Comparison of ENCODE assay signal across 8 mouse cellular contexts in genomic region chr5:32934654-32935053, GRCm38 (mm10).
A peak's percentile ranks its signal among the peaks of the same experiment; 100 is the strongest.
DNase-seq lines count a peak whose midpoint lies in the region; ATAC-seq and TF ChIP-seq lines count a peak whose summit lies in the region.
"Had no signal": no experiment of that assay in that cellular context is flagged by ENCODE, and none has a peak within 500 bp of the region (broad histone marks: within the 10 kb centered on the region; RNA-seq: fewer than 3 reads in every experiment).

No protein-coding gene starts in this region.

- H3K4me2 ChIP-seq in kidney, postnatal 0 days (ENCODE audit: low read length): no peak overlapping the region
- no peak overlapping the region for H3K4me2 ChIP-seq in liver, postnatal 0 days (ENCODE audit: low read depth, low read length)
- H3K4me2 ChIP-seq: heart, embryonic 11.5 days had no signal

- no peak overlapping the region for H3K27ac ChIP-seq in kidney, postnatal 0 days
- no peak overlapping the region for H3K27ac ChIP-seq in MEL (ENCODE audit: control insufficient read depth, low read depth, low read length)
- H3K27ac ChIP-seq in liver, postnatal 0 days (ENCODE audit: low read depth): no peak overlapping the region

- no peaks in the 10 kb centered on the region for H3K9me3 ChIP-seq in kidney, postnatal 0 days (replicated peaks; ENCODE audit: low read length)
- no peaks in the 10 kb centered on the region for H3K9me3 ChIP-seq in MEL (replicated peaks; ENCODE audit: insufficient read depth, low read length)
- no peaks in the 10 kb centered on the region for H3K9me3 ChIP-seq in liver, postnatal 0 days (ENCODE audit: low read length)

- no peak for ATAC-seq in kidney, postnatal 0 days (replicated peaks; ENCODE audit: low FRiP score, low read depth)
- ATAC-seq in liver, postnatal 0 days: no peak

- H3K4me3 ChIP-seq in kidney, postnatal 0 days (replicated peaks; ENCODE audit: low read depth, low read length): no peak overlapping the region
- H3K4me3 ChIP-seq in MEL (ENCODE audit: control insufficient read depth in 1 of 2, insufficient read depth in 1 of 2, low read depth in 2 of 2, low read length in 2 of 2): no peak overlapping the region
- no peak overlapping the region for H3K4me3 ChIP-seq in liver, postnatal 0 days (ENCODE audit: low read depth, low read length)

- peaks cover 35% of the 10 kb centered on the region for H3K36me3 ChIP-seq in kidney, postnatal 0 days (ENCODE audit: insufficient read depth, low read length)
- H3K36me3 ChIP-seq in MEL (ENCODE audit: control insufficient read depth in 1 of 2, insufficient read depth in 2 of 2, low read length in 2 of 2): peaks cover 2 to 7% of the 10 kb centered on the region in 2 experiments; a peak in 3 of 4 replicates
- peaks cover 49% of the 10 kb centered on the region for H3K36me3 ChIP-seq in liver, postnatal 0 days (replicated peaks; ENCODE audit: insufficient read depth, low read length)

- whole genome bisulfite sequencing in kidney, postnatal 0 days: 69% methylated on average over 2 of the region's 2 CpGs
- 65% methylated on average over 2 of the region's 2 CpGs for WGBS in liver, postnatal 0 days (ENCODE audit: insufficient replicate concordance)

- H3K4me1 ChIP-seq in kidney, postnatal 0 days (replicated peaks; ENCODE audit: insufficient read depth, low read length): no peaks in the 10 kb centered on the region
- peaks cover 0 to 5% of the 10 kb centered on the region in 2 experiments; a peak in 2 of 4 replicates for H3K4me1 ChIP-seq in MEL (ENCODE audit: control insufficient read depth in 1 of 2, insufficient read depth in 2 of 2, low read length in 2 of 2)
- no peaks in the 10 kb centered on the region for H3K4me1 ChIP-seq in liver, postnatal 0 days (ENCODE audit: insufficient read depth)

- TF ChIP-seq CTCF in kidney, postnatal 0 days (IDR thresholded peaks at IDR 0.05; ENCODE audit: low read depth): peak; percentile 59
- peak; percentile 59 to 86 (median 77) for TF ChIP-seq CTCF in MEL (IDR thresholded peaks at IDR 0.05 in 2 of 3, conservative IDR thresholded peaks at IDR 0.05 in 1 of 3; ENCODE audit: control insufficient read depth in 1 of 3, insufficient read depth in 1 of 3, low read depth in 2 of 3, low read length in 3 of 3, poor library complexity in 1 of 3, severe bottlenecking in 1 of 3)
- TF ChIP-seq CTCF in liver, postnatal 0 days (IDR thresholded peaks at IDR 0.05; ENCODE audit: low read depth): peak; percentile 68

- no peak for TF ChIP-seq POLR2A in MEL (IDR thresholded peaks at IDR 0.05; ENCODE audit: control insufficient read depth in 1 of 2, insufficient read depth in 1 of 2, low read depth in 1 of 2, low read length in 2 of 2, poor library complexity in 1 of 2)

- no peaks in the 10 kb centered on the region for H3K79me2 ChIP-seq in MEL (ENCODE audit: control insufficient read depth, insufficient read depth, low read length, poor library complexity)

- H3K9ac ChIP-seq in kidney, postnatal 0 days (ENCODE audit: low read depth, low read length): no peak overlapping the region
- H3K9ac ChIP-seq in MEL (ENCODE audit: control insufficient read depth, low read depth, low read length, poor library complexity, severe bottlenecking): no peak overlapping the region
- no peak overlapping the region for H3K9ac ChIP-seq in liver, postnatal 0 days (replicated peaks)

- H3K27me3 ChIP-seq in kidney, postnatal 0 days (ENCODE audit: insufficient read depth, low read length): no peaks in the 10 kb centered on the region
- no peaks in the 10 kb centered on the region for H3K27me3 ChIP-seq in MEL (ENCODE audit: control insufficient read depth in 1 of 2, insufficient read depth in 2 of 2, low read length in 2 of 2)
- H3K27me3 ChIP-seq in liver, postnatal 0 days (ENCODE audit: insufficient read depth, low read length): no peaks in the 10 kb centered on the region

- TF ChIP-seq RAD21 in MEL (IDR thresholded peaks at IDR 0.05; ENCODE audit: low read depth, low read length): peak; percentile 50

- TF ChIP-seq EP300 in MEL (IDR thresholded peaks at IDR 0.05; ENCODE audit: low read depth in 1 of 2, low read length in 2 of 2): no peak
- no peak for TF ChIP-seq EP300 in liver, postnatal 0 days (IDR thresholded peaks at IDR 0.05; ENCODE audit: low read depth)

- peak; percentile 12 for DNase-seq in kidney, postnatal 0 days (ENCODE audit: low spot score)
- DNase-seq in kidney, postnatal 14 days: no peak
- DNase-seq in CD4-positive helper T cell, adult 2 months (ENCODE audit: low read depth, low spot score): peak; percentile 37
- DNase-seq in MEL (ENCODE audit: low read depth, low spot score): peak; percentile 79
- DNase-seq in liver, postnatal 0 days: peak; percentile 33
- no peak for DNase-seq in urinary bladder, adult 18-20 months (ENCODE audit: low spot score in 2 of 2)
- DNase-seq in cerebellum, postnatal 4 days (ENCODE audit: low spot score in 2 of 2): no peak

TF ChIP-seq in MEL, 35 proteins besides CTCF, POLR2A, EP300 and RAD21:
- TF ChIP-seq ZC3H11A (IDR thresholded peaks at IDR 0.05; ENCODE audit: low read depth, low read length) (peak; percentile 52), USF1 (IDR thresholded peaks at IDR 0.05; ENCODE audit: low read depth, low read length) (no peak), MYC (IDR thresholded peaks at IDR 0.05; ENCODE audit: low read depth, low read length) (peak; percentile 85; the same call in 1 of the 2 replicates), MXI1 (IDR thresholded peaks at IDR 0.05; ENCODE audit: low read depth, low read length) (0 out of 2 replicates have a peak, but pooled peaks have one; percentile 14), HCFC1 (IDR thresholded peaks at IDR 0.05; ENCODE audit: low read depth, low read length) (no peak), SMC3 (IDR thresholded peaks at IDR 0.05; ENCODE audit: low read depth, low read length) (peak; percentile 82), SIN3A (IDR thresholded peaks at IDR 0.05; ENCODE audit: low read length) (no peak; the same call in 1 of the 2 replicates), MAZ (IDR thresholded peaks at IDR 0.05; ENCODE audit: low read depth, low read length) (no peak), MAX (IDR thresholded peaks at IDR 0.05; ENCODE audit: low read length) (peak; percentile 27; the same call in 1 of the 2 replicates), JUND (IDR thresholded peaks at IDR 0.05; ENCODE audit: low read depth, low read length) (no peak), TBP (IDR thresholded peaks at IDR 0.05; ENCODE audit: low read depth, low read length) (0 out of 2 replicates have a peak, but pooled peaks have one; percentile 31)
TF ChIP-seq in MEL: peak in this region for 6.

Comparison
In these comparisons a context has a peak if more than half of its experiments do, and no peak if none do; other contexts are left out.
1. DNase-seq: peak in kidney, postnatal 0 days (single experiment), CD4-positive helper T cell, adult 2 months (single experiment), MEL (single experiment) and liver, postnatal 0 days (single experiment); none in kidney, postnatal 14 days (single experiment), urinary bladder, adult 18-20 months (0 of 2) and cerebellum, postnatal 4 days (0 of 2).
2. Peak in every context shown above with its lines, with median percentiles within 50 percentile points of each other: CTCF ChIP-seq.